Mouse (Mus musculus) kidney, adult 2 months (tissue): ENCODE data around the gene Tyk2. TPM values are rescaled to one million over a fixed set of nuclear protein-coding genes. Genes with fewer than 3 reads are reported as not detected.

Experiments
- DNase-seq: peaks from one replicate; pipeline ENCODE4 v3.0.0; 2021
- H3K27ac ChIP-seq: fragments of 200-500 bp; 2 replicates; pipeline ENCODE4 v1.5.1; 2012; ENCODE audit warnings: low read depth, low read length, control low read depth, inconsistent platforms; ENCODE audit not compliant: insufficient read depth
- H3K27me3 ChIP-seq: fragments of 200-500 bp; replicated peaks from 2 replicates; pipeline ENCODE4 v1.6.1; 2012; ENCODE audit warnings: mild to moderate bottlenecking, moderate library complexity, low read length, inconsistent platforms; ENCODE audit not compliant: control insufficient read depth, insufficient read depth
- H3K36me3 ChIP-seq: fragments of 200-500 bp; 2 replicates; pipeline ENCODE4 v1.6.1; 2012; ENCODE audit warnings: mild to moderate bottlenecking, moderate library complexity, low read length, inconsistent platforms; ENCODE audit not compliant: control insufficient read depth, insufficient read depth
- H3K4me1 ChIP-seq: fragments of 200-500 bp; 2 replicates; pipeline ENCODE4 v1.6.1; 2011; ENCODE audit warnings: low read length; ENCODE audit not compliant: control insufficient read depth, insufficient read depth
- H3K4me3 ChIP-seq: fragments of 200-500 bp; 2 replicates; pipeline ENCODE4 v1.5.1; 2011; ENCODE audit warnings: mild to moderate bottlenecking, low read depth, low read length, control low read depth; ENCODE audit not compliant: insufficient read depth
- CTCF ChIP-seq: fragments of 200-500 bp; conservative IDR thresholded peaks from 2 replicates; pipeline ENCODE4 v1.5.1; 2011; ENCODE audit warnings: low read depth, mild to moderate bottlenecking, control low read depth, low read length, moderate library complexity, mixed read lengths; ENCODE audit not compliant: insufficient read depth, insufficient read length
- POLR2A ChIP-seq: fragments of 200-500 bp; IDR thresholded peaks from one replicate; pipeline ENCODE4 v1.6.1; 2011; ENCODE audit warnings: low read depth, low read length, control low read depth
- WGBS: fragments of 180-500 bp; shearing (Covaris S2); methylation state at CpG from one replicate; pipeline ENCODE4 v1.1.7; 2018; 5-methylcytosine and 5-hydroxymethylcytosine counted together
- polyA plus RNA-seq: library from polyadenylated mRNA; depleted of rRNA; stranded (reverse); fragments of >200 nt; gene quantifications from 2 replicates; pipeline ENCODE4 v1.2.3, GENCODE M21; 2012; rRNA removed

The Tyk2 gene
- polyA plus RNA-seq, 1 experiment, result 17.0 TPM

GRCm38 (mm10) chr9:21074173-21074572 lies 56.9 kb downstream of the Tyk2 start:
- Histone ChIP-seq H3K27ac (no peak overlapping the region), H3K27me3 (no peaks in the 10 kb centered on the region), H3K36me3 (no peaks in the 10 kb centered on the region), H3K4me3 (no peak overlapping the region), H3K4me1 (peaks cover 4% of the 10 kb centered on the region; the same call in 1 of the 2 replicates)
- no peak for DNase-seq
- TF ChIP-seq POLR2A, result no peak
- TF ChIP-seq CTCF, result no peak
- 50% methylated on average over 1 of the region's 1 CpGs for WGBS

- peak; percentile 96 for DNase-seq
- no peaks in the 10 kb centered on the region for H3K27me3 ChIP-seq
- TF ChIP-seq POLR2A (peak; percentile 35), CTCF (no peak)
- H3K4me3 ChIP-seq, result peak within 1 kb of the TSS; percentile 85
- peak within 1 kb of the TSS; percentile 54 for H3K27ac ChIP-seq
- H3K36me3 ChIP-seq, result no peaks in the 10 kb centered on the region
- WGBS, result 2% methylated on average over 58 of the region's 58 CpGs
- H3K4me1 ChIP-seq, result peaks cover 4% of the 10 kb centered on the region; the same call in 1 of the 2 replicates
Measured at GRCm38 (mm10) chr9:21073044-21073840, 57.8 kb downstream of the Tyk2 start, which contains the start of the genes Gm49373 and Fdx1l. Gm49373 (minus strand) TSS chr9:21073096. Fdx1l (minus strand) TSS chr9:21073614.

- Histone ChIP-seq H3K4me3 (peak overlapping the region; percentile 85), H3K27ac (no peak overlapping the region), H3K4me1 (peaks cover 4% of the 10 kb centered on the region; the same call in 1 of the 2 replicates), H3K36me3 (no peaks in the 10 kb centered on the region), H3K27me3 (no peaks in the 10 kb centered on the region)
- WGBS, result 8% methylated on average over 4 of the region's 4 CpGs
- TF ChIP-seq POLR2A (no peak), CTCF (no peak)
- no peak for DNase-seq
Measured at GRCm38 (mm10) chr9:21072641-21073040, 58.4 kb downstream of the Tyk2 start.

GRCm38 (mm10) chr9:21067006-21067684 lies 63.9 kb downstream of the Tyk2 start, which contains the start of gene Zglp1:
Zglp1 (minus strand) TSS chr9:21067093.
- WGBS, result 88% methylated on average over 27 of the region's 27 CpGs
- no peak within 1 kb of the TSS for H3K27ac ChIP-seq
- H3K4me1 ChIP-seq, result no peaks in the 10 kb centered on the region
- TF ChIP-seq POLR2A (no peak), CTCF (no peak)
- H3K27me3 ChIP-seq, result no peaks in the 10 kb centered on the region
- H3K36me3 ChIP-seq, result no peaks in the 10 kb centered on the region
- no peak within 1 kb of the TSS for H3K4me3 ChIP-seq
- no peak for DNase-seq

GRCm38 (mm10) chr9:21062928-21063327 lies 68.1 kb downstream of the Tyk2 start:
- TF ChIP-seq CTCF (no peak), POLR2A (no peak)
- WGBS, result 81% methylated on average over 2 of the region's 2 CpGs
- no peaks in the 10 kb centered on the region for H3K4me1 ChIP-seq
- H3K4me3 ChIP-seq, result no peak overlapping the region
- H3K27ac ChIP-seq, result no peak overlapping the region
- no peak for DNase-seq
- no peaks in the 10 kb centered on the region for H3K36me3 ChIP-seq
- H3K27me3 ChIP-seq, result no peaks in the 10 kb centered on the region

Other genes with a start within 250 kb of the Tyk2 start
- gene Ppan, start 243.1 kb downstream of the Tyk2 start, polyA plus RNA-seq, result 28.3 and 31.2 TPM in 2 replicates
- gene Eif3g, start 232.6 kb downstream of the Tyk2 start, polyA plus RNA-seq, result 93.1 and 116 TPM in 2 replicates
- 12.1 and 12.5 TPM in 2 replicates for gene Dnmt1, start 171.4 kb downstream of the Tyk2 start, polyA plus RNA-seq
- 3.5 and 4.0 TPM in 2 replicates for gene S1pr2, start 154.5 kb downstream of the Tyk2 start, polyA plus RNA-seq
- 175 and 213 TPM in 2 replicates for gene Mrpl4, start 128.5 kb downstream of the Tyk2 start, polyA plus RNA-seq
- gene Icam1, start 115.3 kb downstream of the Tyk2 start, polyA plus RNA-seq, result 23.4 and 25.9 TPM in 2 replicates
- gene Icam4, start 101.9 kb downstream of the Tyk2 start, polyA plus RNA-seq, result 1.2 and 1.4 TPM in 2 replicates
- gene Icam5, start 99.2 kb downstream of the Tyk2 start, polyA plus RNA-seq, result 0.34 and 0.49 TPM in 2 replicates
- 0.38 TPM in 1 of 2 replicates, not detected in the other for gene Zglp1, start 64.2 kb downstream of the Tyk2 start, polyA plus RNA-seq
- gene Gm49373, start 58.1 kb downstream of the Tyk2 start, polyA plus RNA-seq, result 0.20 and 0.27 TPM in 2 replicates
- gene Fdx1l, start 57.6 kb downstream of the Tyk2 start, polyA plus RNA-seq, result 59.8 and 67.0 TPM in 2 replicates
- 1.1 and 2.6 TPM in 2 replicates for gene Gm38431, start 39.2 kb downstream of the Tyk2 start, polyA plus RNA-seq
- 45.8 and 47.3 TPM in 2 replicates for gene Raver1, start 39.2 kb downstream of the Tyk2 start, polyA plus RNA-seq
- gene Cdc37, start 18.7 kb upstream of the Tyk2 start, polyA plus RNA-seq, result 53.1 and 72.6 TPM in 2 replicates
- 7.8 and 9.0 TPM in 2 replicates for gene Pde4a, start 34.5 kb upstream of the Tyk2 start, polyA plus RNA-seq
- gene Keap1, start 108.1 kb upstream of the Tyk2 start, polyA plus RNA-seq, result 42.8 and 52.4 TPM in 2 replicates
- 0.38 and 0.39 TPM in 2 replicates for gene S1pr5, start 117.2 kb upstream of the Tyk2 start, polyA plus RNA-seq
- 67.0 and 71.9 TPM in 2 replicates for gene Atg4d, start 134.1 kb upstream of the Tyk2 start, polyA plus RNA-seq
- gene Kri1, start 156.7 kb upstream of the Tyk2 start, polyA plus RNA-seq, result 14.2 and 15.9 TPM in 2 replicates
- 20.2 and 24.1 TPM in 2 replicates for gene Cdkn2d, start 160.2 kb upstream of the Tyk2 start, polyA plus RNA-seq
- gene Ap1m2, start 181.1 kb upstream of the Tyk2 start, polyA plus RNA-seq, result 30.6 and 36.2 TPM in 2 replicates
- gene Slc44a2, start 189.5 kb upstream of the Tyk2 start, polyA plus RNA-seq, result 47.4 and 49.2 TPM in 2 replicates
- gene Ilf3, start 236.6 kb upstream of the Tyk2 start, polyA plus RNA-seq, result 31.9 and 33.0 TPM in 2 replicates